Mouse (Mus musculus) layer of hippocampus, adult 18-20 months (tissue): ENCODE measurements around the gene Polr2f. TPM values are rescaled to one million over a fixed set of nuclear protein-coding genes. Genes with fewer than 3 reads are reported as not detected.

Experiments
- total RNA-seq, 2 experiments: library from RNA; stranded (reverse); gene quantifications; 2 replicates each; pipeline ENCODE4 v1.2.3; 2021

Polr2f gene
- total RNA-seq, 2 experiments from 2014 or later, result 108 to 109 TPM

Other genes with a start within 250 kb of the Polr2f start
- gene Gm49510, start 241.3 kb upstream of the Polr2f start, total RNA-seq, result under 1 TPM in 1 of 2 experiments, not detected in 1; 0.52 TPM
- 10 to 100 TPM; 32.4 to 34.4 TPM for gene Sh3bp1, start 241.2 kb upstream of the Polr2f start, total RNA-seq
- gene Pdxp, start 227.1 kb upstream of the Polr2f start, total RNA-seq, result 100 to 1,000 TPM; 170 to 178 TPM
- 10 to 100 TPM; 23.8 to 27.0 TPM for gene Lgals1, start 214.3 kb upstream of the Polr2f start, total RNA-seq
- 10 to 100 TPM; 36.2 to 37.5 TPM for gene Nol12, start 206.1 kb upstream of the Polr2f start, total RNA-seq
- gene Triobp, start 193.3 kb upstream of the Polr2f start, total RNA-seq, result 1 to 10 TPM; 9.0 to 9.2 TPM
- gene H1f0, start 112.6 kb upstream of the Polr2f start, total RNA-seq, result 10 to 100 TPM; 83.7 to 93.8 TPM
- gene Galr3, start 99.1 kb upstream of the Polr2f start, total RNA-seq, result under 1 TPM in 1 of 2 experiments, not detected in 1; 0.42 TPM
- gene Ankrd54, start 78.1 kb upstream of the Polr2f start, total RNA-seq, result 10 to 100 TPM; 18.0 to 22.7 TPM
- 10 to 100 TPM; 71.5 to 71.8 TPM for gene Eif3l, start 65.8 kb upstream of the Polr2f start, total RNA-seq
- 10 to 100 TPM; 33.9 to 35.3 TPM for gene Micall1, start 32.1 kb upstream of the Polr2f start, total RNA-seq
- gene 1700088E04Rik, start 244 bp downstream of the Polr2f start, total RNA-seq, result 10 to 100 TPM in 1 of 2 experiments, 1 to 10 TPM in 1; 9.2 to 12.4 TPM
- gene Sox10, start 24.2 kb downstream of the Polr2f start, total RNA-seq, result 10 to 100 TPM; 32.0 to 35.9 TPM
- gene Pick1, start 88.2 kb downstream of the Polr2f start, total RNA-seq, result 10 to 100 TPM; 44.4 to 46.4 TPM
- under 1 TPM in 1 of 2 experiments, not detected in 1; 0.28 TPM for gene Gm49486, start 88.4 kb downstream of the Polr2f start, total RNA-seq
- gene Slc16a8, start 113.8 kb downstream of the Polr2f start, total RNA-seq, result under 1 TPM; 0.18 to 0.25 TPM
- 1 to 10 TPM; 1.9 to 4.8 TPM for gene Baiap2l2, start 144.5 kb downstream of the Polr2f start, total RNA-seq
- 10 to 100 TPM; 23.0 to 23.1 TPM for gene Pla2g6, start 187.4 kb downstream of the Polr2f start, total RNA-seq
- 1 to 10 TPM; 2.1 TPM for gene Maff, start 205.6 kb downstream of the Polr2f start, total RNA-seq